Mouse (Mus musculus) MEL (cell line): ENCODE results near the gene Ptprn2. TPM values are rescaled to one million over a fixed set of nuclear protein-coding genes. Genes with fewer than 3 reads are reported as not detected.

Experiments used
- DNase-seq: peaks from one replicate; pipeline ENCODE4 v3.0.0; 2011; ENCODE audit warnings: low read depth, low spot score
- H3K27ac ChIP-seq: 2 replicates; pipeline ENCODE4 v1.5.1; 2012; ENCODE audit warnings: low read depth, mild to moderate bottlenecking, control low read depth, low read length, moderate library complexity; ENCODE audit not compliant: control insufficient read depth
- H3K27me3 ChIP-seq, 2 experiments: fragments of 150-350 bp in 1 of 2; sonication (generic) in 1 of 2; 2 replicates each; pipeline ENCODE4 v1.6.1; 2012; ENCODE audit warnings: low read length in 2 of 2, mild to moderate bottlenecking in 2 of 2, improper control_type of control experiment in 1 of 2, moderate library complexity in 1 of 2; ENCODE audit not compliant: insufficient read depth in 2 of 2, control insufficient read depth in 1 of 2
- H3K36me3 ChIP-seq, 2 experiments: 2 replicates each; pipeline ENCODE4 v1.6.1; 2012 to 2014; ENCODE audit warnings: low read length in 2 of 2, improper control_type of control experiment in 1 of 2, inconsistent platforms in 1 of 2, mild to moderate bottlenecking in 1 of 2; ENCODE audit not compliant: insufficient read depth in 2 of 2, control insufficient read depth in 1 of 2
- H3K4me1 ChIP-seq, 2 experiments: fragments of 150-350 bp in 1 of 2; sonication (generic) in 1 of 2; 2 replicates each; pipeline ENCODE4 v1.6.1; 2012; ENCODE audit warnings: low read length in 2 of 2, improper control_type of control experiment in 1 of 2, mild to moderate bottlenecking in 1 of 2; ENCODE audit not compliant: insufficient read depth in 2 of 2, control insufficient read depth in 1 of 2
- H3K4me3 ChIP-seq, 2 experiments: fragments of 150-350 bp in 1 of 2; sonication (generic) in 1 of 2; 2 replicates each; pipeline ENCODE4 v1.5.1; 2012; ENCODE audit warnings: low read depth in 2 of 2, low read length in 2 of 2, mild to moderate bottlenecking in 2 of 2, moderate library complexity in 2 of 2, control low read depth in 1 of 2, improper control_type of control experiment in 1 of 2; ENCODE audit not compliant: control insufficient read depth in 1 of 2, insufficient read depth in 1 of 2
- H3K79me2 ChIP-seq: 2 replicates; pipeline ENCODE4 v1.6.1; 2012; ENCODE audit warnings: mild to moderate bottlenecking, low read length, moderate library complexity; ENCODE audit not compliant: control insufficient read depth, poor library complexity, insufficient read depth
- H3K9ac ChIP-seq: 2 replicates; pipeline ENCODE4 v1.6.1; 2012; ENCODE audit warnings: low read depth, mild to moderate bottlenecking, control low read depth, low read length, moderate library complexity; ENCODE audit not compliant: control insufficient read depth, poor library complexity, severe bottlenecking
- H3K9me3 ChIP-seq: fragments of 150-350 bp; sonication (generic); replicated peaks from 2 replicates; pipeline ENCODE4 v1.6.1; 2012; ENCODE audit warnings: mild to moderate bottlenecking, low read length, improper control_type of control experiment, moderate library complexity; ENCODE audit not compliant: insufficient read depth
- CHD1 ChIP-seq: IDR thresholded peaks from 2 replicates; pipeline ENCODE4 v1.6.1; 2012; ENCODE audit warnings: low read depth, mild to moderate bottlenecking, inconsistent platforms, low read length, improper control_type of control experiment
- CTCF ChIP-seq, 3 experiments: IDR thresholded peaks in 2 of 3; conservative IDR thresholded peaks in 1 of 3; 2 replicates each; pipeline ENCODE4 v1.5.1; 2011 to 2012; ENCODE audit warnings: low read length in 3 of 3, low read depth in 2 of 3, mild to moderate bottlenecking in 2 of 3, improper control_type of control experiment in 1 of 3, inconsistent platforms in 1 of 3, mixed read lengths in 1 of 3, moderate library complexity in 1 of 3; ENCODE audit not compliant: control insufficient read depth in 1 of 3, insufficient read depth in 1 of 3, poor library complexity in 1 of 3, severe bottlenecking in 1 of 3
- E2F4 ChIP-seq: IDR thresholded peaks from 2 replicates; pipeline ENCODE4 v1.6.1; 2011; ENCODE audit warnings: low read depth, low read length, improper control_type of control experiment, borderline replicate concordance
- ELF1 ChIP-seq: IDR thresholded peaks from 2 replicates; pipeline ENCODE4 v1.6.1; 2014; ENCODE audit warnings: low read depth, mild to moderate bottlenecking, inconsistent platforms, low read length, improper control_type of control experiment, moderate library complexity
- GATA1 ChIP-seq: IDR thresholded peaks from 2 replicates; pipeline ENCODE4 v1.6.1; 2011; ENCODE audit warnings: low read depth, low read length, improper control_type of control experiment
- MAZ ChIP-seq: IDR thresholded peaks from 2 replicates; pipeline ENCODE4 v1.6.1; 2012; ENCODE audit warnings: low read depth, mild to moderate bottlenecking, inconsistent platforms, low read length, improper control_type of control experiment
- MXI1 ChIP-seq: IDR thresholded peaks from 2 replicates; pipeline ENCODE4 v1.6.1; 2011; ENCODE audit warnings: mild to moderate bottlenecking, low read depth, low read length, improper control_type of control experiment
- NELFE ChIP-seq: IDR thresholded peaks from 2 replicates; pipeline ENCODE4 v1.6.1; 2011; ENCODE audit warnings: low read depth, low read length, improper control_type of control experiment
- POLR2A ChIP-seq, 2 experiments: IDR thresholded peaks; 2 replicates each; pipeline ENCODE4 v1.6.1; 2011 to 2012; ENCODE audit warnings: low read length in 2 of 2, mild to moderate bottlenecking in 2 of 2, control low read depth in 1 of 2, improper control_type of control experiment in 1 of 2, low read depth in 1 of 2, moderate library complexity in 1 of 2; ENCODE audit not compliant: control insufficient read depth in 1 of 2, insufficient read depth in 1 of 2, poor library complexity in 1 of 2
- RCOR1 ChIP-seq: IDR thresholded peaks from 2 replicates; pipeline ENCODE4 v1.6.1; 2012; ENCODE audit warnings: low read depth, mild to moderate bottlenecking, inconsistent platforms, low read length, improper control_type of control experiment
- SIN3A ChIP-seq: IDR thresholded peaks from 2 replicates; pipeline ENCODE4 v1.6.1; 2012; ENCODE audit warnings: low read length, improper control_type of control experiment, inconsistent platforms
- TCF12 ChIP-seq: IDR thresholded peaks from 2 replicates; pipeline ENCODE4 v1.6.1; 2014; ENCODE audit warnings: low read depth, mild to moderate bottlenecking, inconsistent platforms, low read length, improper control_type of control experiment, moderate library complexity
- ZC3H11A ChIP-seq: IDR thresholded peaks from 2 replicates; pipeline ENCODE4 v1.6.1; 2012; ENCODE audit warnings: low read depth, mild to moderate bottlenecking, inconsistent platforms, low read length, improper control_type of control experiment
- ZKSCAN1 ChIP-seq: IDR thresholded peaks from 2 replicates; pipeline ENCODE4 v1.6.1; 2012; ENCODE audit warnings: low read depth, mild to moderate bottlenecking, inconsistent platforms, low read length, improper control_type of control experiment, moderate library complexity
- ZNF384 ChIP-seq: IDR thresholded peaks from 2 replicates; pipeline ENCODE4 v1.6.1; 2012; ENCODE audit warnings: low read depth, mild to moderate bottlenecking, inconsistent platforms, low read length, improper control_type of control experiment
- polyA plus RNA-seq, 2 experiments: library from polyadenylated mRNA; stranded (reverse) in 1 of 2; unstranded in 1 of 2; fragments of >175 nt in 1 of 2; fragments of >200 nt in 1 of 2; gene quantifications; 2 replicates each; pipeline versions ENCODE4 v1.2.1 to v1.2.4; 2012; ENCODE audit warnings: low replicate concordance in 2 of 2, low read depth in 1 of 2; ENCODE audit not compliant: insufficient read length in 2 of 2, insufficient read depth in 1 of 2, missing spikeins in 1 of 2
- total RNA-seq: library from RNA; depleted of rRNA; stranded (reverse); fragments of 300-350 nt; gene quantifications from 2 replicates; pipeline ENCODE4 v1.2.3, GENCODE M21; 2012

Gene Ptprn2
- total and polyA plus RNA-seq, 3 experiments: not detected

GRCm38 (mm10) chr12:117250465-117250864 is 764.9 kb downstream of the Ptprn2 start:
- no peaks in the 10 kb centered on the region for H3K27me3 ChIP-seq
- no peak overlapping the region for H3K9ac ChIP-seq
- H3K9me3 ChIP-seq: no peaks in the 10 kb centered on the region
- DNase-seq: no peak
- no peaks in the 10 kb centered on the region for H3K36me3 ChIP-seq
- no peaks in the 10 kb centered on the region for H3K79me2 ChIP-seq
- no peak for TF ChIP-seq ZNF384
- TF ChIP-seq SIN3A: no peak
- TF ChIP-seq MAZ: no peak
- no peak for TF ChIP-seq ELF1
- no peak for TF ChIP-seq POLR2A (IDR thresholded peaks at IDR 0.05; ENCODE audit: control insufficient read depth in 1 of 2, insufficient read depth in 1 of 2, low read depth in 1 of 2, low read length in 2 of 2, poor library complexity in 1 of 2)
- TF ChIP-seq ZKSCAN1: no peak
- TF ChIP-seq E2F4: no peak
- TF ChIP-seq TCF12: no peak
- no peak for TF ChIP-seq MXI1
- TF ChIP-seq CHD1: no peak
- TF ChIP-seq ZC3H11A: no peak
- TF ChIP-seq, all 39 proteins: peak for 0
- Histone ChIP-seq H3K4me1 (no peaks in the 10 kb centered on the region), H3K4me3 (no peak overlapping the region), H3K27ac (no peak overlapping the region)

- Histone ChIP-seq H3K4me3 (no peak overlapping the region), H3K4me1 (no peaks in the 10 kb centered on the region), H3K9ac (no peak overlapping the region), H3K79me2 (no peaks in the 10 kb centered on the region), H3K27me3 (no peaks in the 10 kb centered on the region), H3K27ac (no peak overlapping the region), H3K36me3 (no peaks in the 10 kb centered on the region), H3K9me3 (no peaks in the 10 kb centered on the region; the same call in 1 of the 2 replicates)
- TF ChIP-seq GATA1: no peak
- no peak for TF ChIP-seq TCF12
- no peak for TF ChIP-seq ZNF384
- no peak for TF ChIP-seq NELFE
- TF ChIP-seq RCOR1: no peak
- TF ChIP-seq CTCF (IDR thresholded peaks at IDR 0.05 in 2 of 3, conservative IDR thresholded peaks at IDR 0.05 in 1 of 3; ENCODE audit: control insufficient read depth in 1 of 3, insufficient read depth in 1 of 3, low read depth in 2 of 3, low read length in 3 of 3, poor library complexity in 1 of 3, severe bottlenecking in 1 of 3): no peak
- no peak for TF ChIP-seq ZKSCAN1
- DNase-seq: no peak
These were observed 766.3 kb downstream of the Ptprn2 start for GRCm38 (mm10) chr12:117251663-117252425.
